17 mouse cellular contexts compared by ENCODE assay signal in genomic region chr4:85206675-85207400, GRCm38 (mm10). TPM values are rescaled to one million over a fixed set of nuclear protein-coding genes. Genes with fewer than 3 reads are reported as not detected.
DNase-seq lines count a peak whose midpoint lies in the region; ATAC-seq and TF ChIP-seq lines count a peak whose summit lies in the region.
"Had no signal": no experiment of that assay in that cellular context is flagged by ENCODE, and none has a peak within 500 bp of the region (broad histone marks: within the 10 kb centered on the region; RNA-seq: fewer than 3 reads in every experiment).

No protein-coding gene starts in this region.

- WGBS in forebrain, embryonic 14.5 days = 62% methylated on average over 3 of the region's 3 CpGs
- WGBS in forebrain, embryonic 11.5 days = 68% methylated on average over 3 of the region's 3 CpGs
- 52% methylated on average over 3 of the region's 3 CpGs for WGBS in midbrain, embryonic 16.5 days
- WGBS in midbrain, embryonic 14.5 days = 58% methylated on average over 3 of the region's 3 CpGs
- WGBS in olfactory bulb, adult 2 months = 31% methylated on average over 3 of the region's 3 CpGs

- H3K36me3 ChIP-seq in forebrain, embryonic 14.5 days (ENCODE audit: control insufficient read depth, insufficient read depth, low read length) = no peaks in the 10 kb centered on the region
- no peaks in the 10 kb centered on the region for H3K36me3 ChIP-seq in forebrain, embryonic 11.5 days (ENCODE audit: control insufficient read depth, insufficient read depth, low read length)
- no peaks in the 10 kb centered on the region for H3K36me3 ChIP-seq in midbrain, embryonic 16.5 days (ENCODE audit: control insufficient read depth, insufficient read depth, low read length)
- no peaks in the 10 kb centered on the region for H3K36me3 ChIP-seq in midbrain, embryonic 14.5 days (ENCODE audit: control insufficient read depth, insufficient read depth, low read length)

- peak overlapping the region; percentile 10 for H3K4me2 ChIP-seq in forebrain, embryonic 14.5 days (ENCODE audit: low read length)
- no peak overlapping the region for H3K4me2 ChIP-seq in forebrain, embryonic 11.5 days (ENCODE audit: low read depth, low read length, severe bottlenecking)
- H3K4me2 ChIP-seq in midbrain, embryonic 16.5 days (ENCODE audit: low read length) = peak overlapping the region; percentile 40; the same call in 1 of the 2 replicates
- no peak overlapping the region; the same call in 1 of the 2 replicates for H3K4me2 ChIP-seq in midbrain, embryonic 14.5 days (ENCODE audit: low read length)

- peak; percentile 16 for DNase-seq in forebrain, embryonic 14.5 days (ENCODE audit: low spot score)
- DNase-seq in forebrain, embryonic 11.5 days (ENCODE audit: low spot score) = no peak
- DNase-seq in midbrain, embryonic 14.5 days = no peak
- DNase-seq in cerebellum, postnatal 36 days = peak; percentile 21 to 51
- DNase-seq in adrenal gland, adult 18-20 months (ENCODE audit: low spot score in 2 of 2) = no peak
- DNase-seq: gastrocnemius, postnatal 14 days; heart, adult 2 months; kidney, postnatal 4 days; liver; liver, postnatal 0 days had no signal

- no peaks in the 10 kb centered on the region for H3K9me3 ChIP-seq in forebrain, embryonic 14.5 days (replicated peaks; ENCODE audit: control insufficient read depth, low read length)
- no peaks in the 10 kb centered on the region for H3K9me3 ChIP-seq in forebrain, embryonic 11.5 days (ENCODE audit: control insufficient read depth, low read length)
- no peaks in the 10 kb centered on the region for H3K9me3 ChIP-seq in midbrain, embryonic 16.5 days (replicated peaks; ENCODE audit: control insufficient read depth, low read length, poor library complexity, severe bottlenecking)
- no peaks in the 10 kb centered on the region for H3K9me3 ChIP-seq in midbrain, embryonic 14.5 days (ENCODE audit: control insufficient read depth, low read length)

- no peaks in the 10 kb centered on the region for H3K4me1 ChIP-seq in forebrain, embryonic 14.5 days (ENCODE audit: control insufficient read depth, insufficient read depth, low read length)
- H3K4me1 ChIP-seq in forebrain, embryonic 11.5 days (replicated peaks; ENCODE audit: control insufficient read depth, insufficient read depth, low read length) = no peaks in the 10 kb centered on the region
- H3K4me1 ChIP-seq in midbrain, embryonic 16.5 days (ENCODE audit: control insufficient read depth, insufficient read depth, low read length) = peaks cover 9% of the 10 kb centered on the region
- peaks cover 4% of the 10 kb centered on the region; the same call in 1 of the 2 replicates for H3K4me1 ChIP-seq in midbrain, embryonic 14.5 days (ENCODE audit: control insufficient read depth, insufficient read depth, low read length)
- peaks cover 7% of the 10 kb centered on the region for H3K4me1 ChIP-seq in olfactory bulb, adult 2 months (ENCODE audit: control insufficient read depth, insufficient read depth, low read length)

- no peak overlapping the region for H3K4me3 ChIP-seq in forebrain, embryonic 14.5 days (ENCODE audit: low read depth, low read length)
- no peak overlapping the region for H3K4me3 ChIP-seq in forebrain, embryonic 11.5 days (ENCODE audit: low read depth, low read length)
- H3K4me3 ChIP-seq in midbrain, embryonic 16.5 days (ENCODE audit: low read depth, low read length) = peak overlapping the region; percentile 13; the same call in 1 of the 2 replicates
- no peak overlapping the region for H3K4me3 ChIP-seq in midbrain, embryonic 14.5 days (replicated peaks; ENCODE audit: low read depth, low read length)
- peak overlapping the region; percentile 46 for H3K4me3 ChIP-seq in olfactory bulb, adult 2 months (ENCODE audit: insufficient read depth, low read depth, low read length)
- H3K4me3 ChIP-seq: myocyte had no signal

- H3K27me3 ChIP-seq in forebrain, embryonic 14.5 days (replicated peaks; ENCODE audit: control insufficient read depth, insufficient read depth, low read length) = 0 out of 2 replicates have a peak, but pooled peaks cover 11% of the 10 kb centered on the region
- peaks cover 22% of the 10 kb centered on the region for H3K27me3 ChIP-seq in forebrain, embryonic 11.5 days (ENCODE audit: control insufficient read depth, insufficient read depth, low read length)
- H3K27me3 ChIP-seq in midbrain, embryonic 16.5 days (ENCODE audit: control insufficient read depth, insufficient read depth, low read depth, low read length) = peaks cover 4% of the 10 kb centered on the region; the same call in 1 of the 2 replicates
- peaks cover 9% of the 10 kb centered on the region for H3K27me3 ChIP-seq in midbrain, embryonic 14.5 days (ENCODE audit: control insufficient read depth, insufficient read depth, low read length)

- no peak for TF ChIP-seq CTCF in olfactory bulb, adult 2 months (IDR thresholded peaks at IDR 0.05; ENCODE audit: insufficient read depth, low read depth, low read length)

- no peak overlapping the region for H3K27ac ChIP-seq in forebrain, embryonic 14.5 days (ENCODE audit: low read depth, low read length)
- H3K27ac ChIP-seq in forebrain, embryonic 11.5 days (ENCODE audit: low read depth, low read length) = no peak overlapping the region
- no peak overlapping the region for H3K27ac ChIP-seq in midbrain, embryonic 16.5 days (ENCODE audit: low read length)
- no peak overlapping the region for H3K27ac ChIP-seq in midbrain, embryonic 14.5 days (replicated peaks; ENCODE audit: low read depth, low read length)
- H3K27ac ChIP-seq in olfactory bulb, adult 2 months (ENCODE audit: insufficient read depth, low read depth, low read length) = peak overlapping the region; percentile 12; the same call in 1 of the 2 replicates
- H3K27ac ChIP-seq: heart, adult 2 months had no signal

- ATAC-seq in forebrain, embryonic 14.5 days = no peak
- no peak for ATAC-seq in forebrain, embryonic 11.5 days (replicated peaks; ENCODE audit: low FRiP score)
- ATAC-seq in midbrain, embryonic 16.5 days = no peak
- no peak for ATAC-seq in midbrain, embryonic 14.5 days (ENCODE audit: low FRiP score, low TSS enrichment)
- ATAC-seq: activated CD4-positive, CD25-positive, alpha-beta regulatory T cell, adult 4 months; liver, postnatal 0 days; Patski had no signal

- TF ChIP-seq POLR2A in olfactory bulb, adult 2 months (IDR thresholded peaks at IDR 0.05; ENCODE audit: insufficient read depth, low read depth, low read length) = no peak

- H3K9ac ChIP-seq in forebrain, embryonic 14.5 days (ENCODE audit: low read length) = no peak overlapping the region
- H3K9ac ChIP-seq in forebrain, embryonic 11.5 days (ENCODE audit: low read length) = no peak overlapping the region
- no peak overlapping the region for H3K9ac ChIP-seq in midbrain, embryonic 16.5 days (ENCODE audit: low read depth, low read length)
- H3K9ac ChIP-seq in midbrain, embryonic 14.5 days (replicated peaks; ENCODE audit: low read length) = no peak overlapping the region
- H3K9ac ChIP-seq: liver, postnatal 0 days had no signal

RNA-seq across cellular contexts. Expression of gene Sh3gl2, which starts 1.9 kb away (rescaled TPM):
- polyA plus RNA-seq in forebrain, embryonic 14.5 days (2014; fragmentation: Nextera tagmentation; extraction: Ambion mirVana) = 61.5 and 71.3 TPM in 2 replicates
- polyA plus RNA-seq in forebrain, embryonic 11.5 days (2014; fragmentation: Nextera tagmentation; extraction: Ambion mirVana) = 8.3 and 9.0 TPM in 2 replicates
- 96.0 and 112 TPM in 2 replicates for polyA plus RNA-seq in midbrain, embryonic 16.5 days (2015; fragmentation: Nextera tagmentation; extraction: Ambion mirVana)
- 66.1 and 76.7 TPM in 2 replicates for polyA plus RNA-seq in midbrain, embryonic 14.5 days (2014; fragmentation: Nextera tagmentation; extraction: Ambion mirVana)
- polyA plus RNA-seq in olfactory bulb, adult 2 months (2012; ENCODE audit: insufficient read depth, insufficient read length, low replicate concordance, missing spikeins) = 339 and 468 TPM in 2 replicates
- 10 to 100 TPM; 24.0 to 32.9 TPM for total RNA-seq in adrenal gland, adult 18-20 months (2021)
- total RNA-seq: megakaryocyte-erythroid progenitor cell, adult 5-6 weeks had no signal
- polyA plus RNA-seq: activated CD4-positive, CD25-positive, alpha-beta regulatory T cell, adult 4 months; C2C12; liver, postnatal 0 days; myocyte had no signal

Comparison
In these comparisons a context has a peak if more than half of its experiments do, and no peak if none do; other contexts are left out.
1. DNase-seq: peak in forebrain, embryonic 14.5 days (single experiment) and cerebellum, postnatal 36 days (2 of 2); none in forebrain, embryonic 11.5 days (single experiment), midbrain, embryonic 14.5 days (single experiment) and adrenal gland, adult 18-20 months (0 of 2).
2. H3K4me2 ChIP-seq: peak in forebrain, embryonic 14.5 days (single experiment) and midbrain, embryonic 16.5 days (single experiment); none in forebrain, embryonic 11.5 days (single experiment) and midbrain, embryonic 14.5 days (single experiment).
3. H3K4me3 ChIP-seq: peak in midbrain, embryonic 16.5 days (single experiment) and olfactory bulb, adult 2 months (single experiment); none in forebrain, embryonic 14.5 days (single experiment), forebrain, embryonic 11.5 days (single experiment) and midbrain, embryonic 14.5 days (single experiment).